Mouse (Mus musculus) brown adipose tissue, adult 24 weeks (tissue): ENCODE measurements at regions not wholly inside any gene's neighbourhood (a gene's known extent, or its start where the extent isn't known, plus 50 kb on each side); places are given as distances from the start of the nearest gene placed in this dataset.

Source experiments
- H3K27ac ChIP-seq: fragments of 200-500 bp; replicated peaks from 2 replicates; pipeline ENCODE4 v1.5.1; 2012; ENCODE audit warnings: low read depth, mild to moderate bottlenecking, low read length
- H3K4me1 ChIP-seq: fragments of 200-500 bp; 2 replicates; pipeline ENCODE4 v1.6.1; 2012; ENCODE audit warnings: low read length, mixed read lengths; ENCODE audit not compliant: control insufficient read depth, insufficient read depth, insufficient read length
- H3K4me3 ChIP-seq: fragments of 200-500 bp; 2 replicates; pipeline ENCODE4 v1.5.1; 2012; ENCODE audit warnings: low read depth, mild to moderate bottlenecking, low read length, moderate library complexity; ENCODE audit not compliant: insufficient read depth

DNA sequence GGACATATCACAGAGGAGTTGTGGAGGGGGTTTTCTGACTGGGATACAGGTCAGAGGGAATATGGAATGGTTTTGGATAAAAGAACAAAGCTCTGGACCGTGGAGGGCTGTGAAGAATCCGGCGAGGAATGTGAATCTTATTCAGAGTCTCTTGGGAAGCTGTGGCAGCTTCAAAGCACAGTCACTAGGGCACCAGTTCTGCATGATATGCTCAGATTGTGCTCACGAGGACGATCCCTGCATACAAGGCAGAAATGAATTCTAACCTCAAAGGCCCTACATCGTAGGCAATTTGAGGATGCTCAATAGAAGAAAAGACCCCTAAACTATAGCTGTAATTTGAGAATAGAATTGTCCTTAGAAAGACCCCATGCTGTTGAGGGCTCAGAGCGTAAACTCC lies 103.8 kb upstream of the Ednra start:
- H3K4me3 ChIP-seq: no peak overlapping the region
- H3K27ac ChIP-seq: no peak overlapping the region
- peaks cover 2% of the 10 kb centered on the region; the same call in 1 of the 2 replicates for H3K4me1 ChIP-seq

DNA sequence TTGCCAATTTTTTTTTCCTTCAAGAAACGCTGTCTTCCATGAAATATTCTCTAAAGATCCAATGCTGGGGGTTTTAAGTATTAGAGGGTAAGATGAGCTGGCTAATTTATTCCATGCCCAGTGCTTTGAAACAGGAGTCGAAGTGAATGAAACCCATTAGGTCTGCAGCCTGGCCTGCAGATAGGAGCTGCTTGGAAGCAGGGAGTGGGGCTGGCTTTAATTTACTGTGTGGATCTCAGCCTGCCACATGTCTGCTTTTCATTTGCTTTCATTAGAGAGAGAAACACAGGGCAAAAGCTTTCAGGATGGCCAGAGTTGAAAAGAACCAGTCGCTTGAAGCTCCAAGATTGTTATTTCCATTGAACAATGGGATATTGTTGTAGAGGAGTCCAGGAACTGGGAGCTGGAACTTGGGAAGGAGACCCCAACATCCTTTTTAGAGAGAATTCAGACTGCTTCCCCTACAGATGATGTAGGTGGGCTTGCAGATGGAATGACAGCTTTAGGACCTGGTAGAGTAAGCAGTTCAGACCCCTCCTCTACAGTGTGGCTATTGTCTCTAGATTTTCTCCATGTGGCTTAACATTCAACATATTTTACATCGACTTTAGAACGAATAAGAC lies 105.0 kb upstream of the Ednra start:
- Histone ChIP-seq H3K27ac (no peak overlapping the region), H3K4me1 (peaks cover 2% of the 10 kb centered on the region; the same call in 1 of the 2 replicates), H3K4me3 (no peak overlapping the region)

DNA sequence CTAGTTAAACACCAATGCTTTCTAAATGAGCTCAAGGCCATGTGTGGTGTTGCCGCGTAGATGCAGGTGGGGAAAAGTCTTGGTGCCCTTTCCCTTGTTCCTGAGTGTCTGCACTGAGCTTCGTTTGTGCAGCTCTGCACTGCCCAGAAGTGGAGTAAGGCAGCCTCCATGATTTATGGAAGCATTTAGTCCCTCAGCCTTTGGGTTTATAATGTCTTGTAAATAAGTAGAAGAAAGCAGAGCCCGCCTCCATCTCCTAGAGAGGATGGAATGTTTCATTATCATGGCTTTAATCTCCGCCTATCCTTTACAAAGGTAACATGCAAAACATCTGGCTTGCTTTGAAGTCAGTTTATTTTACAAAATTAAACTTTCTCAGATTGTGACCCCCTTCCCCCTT lies 105.5 kb upstream of the Ednra start:
- no peak overlapping the region for H3K27ac ChIP-seq
- H3K4me3 ChIP-seq: no peak overlapping the region
- peaks cover 6% of the 10 kb centered on the region for H3K4me1 ChIP-seq

DNA sequence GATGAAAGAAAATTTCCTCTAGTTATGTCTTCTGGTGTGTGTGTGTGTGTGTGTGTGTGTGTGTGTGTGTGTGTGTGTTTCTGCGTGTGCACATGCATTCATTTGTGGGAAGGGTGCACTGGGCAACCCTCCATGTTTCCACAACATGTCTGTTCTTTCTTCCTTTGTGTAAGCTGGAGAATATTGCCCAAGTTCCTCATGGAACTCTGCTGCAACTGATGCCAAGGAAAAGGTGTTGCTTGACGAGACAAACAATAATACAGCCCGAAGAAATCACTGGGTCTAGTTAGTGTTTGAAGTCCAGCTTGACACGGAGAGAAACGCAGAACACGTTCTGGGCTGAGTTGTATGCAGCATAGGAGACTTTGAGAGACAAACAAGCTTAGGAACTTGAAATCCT lies 110.0 kb upstream of the Ednra start:
- Histone ChIP-seq H3K27ac (peak overlapping the region; percentile 13; the same call in 1 of the 2 replicates), H3K4me1 (peaks cover 3% of the 10 kb centered on the region; the same call in 1 of the 2 replicates), H3K4me3 (no peak overlapping the region)

DNA sequence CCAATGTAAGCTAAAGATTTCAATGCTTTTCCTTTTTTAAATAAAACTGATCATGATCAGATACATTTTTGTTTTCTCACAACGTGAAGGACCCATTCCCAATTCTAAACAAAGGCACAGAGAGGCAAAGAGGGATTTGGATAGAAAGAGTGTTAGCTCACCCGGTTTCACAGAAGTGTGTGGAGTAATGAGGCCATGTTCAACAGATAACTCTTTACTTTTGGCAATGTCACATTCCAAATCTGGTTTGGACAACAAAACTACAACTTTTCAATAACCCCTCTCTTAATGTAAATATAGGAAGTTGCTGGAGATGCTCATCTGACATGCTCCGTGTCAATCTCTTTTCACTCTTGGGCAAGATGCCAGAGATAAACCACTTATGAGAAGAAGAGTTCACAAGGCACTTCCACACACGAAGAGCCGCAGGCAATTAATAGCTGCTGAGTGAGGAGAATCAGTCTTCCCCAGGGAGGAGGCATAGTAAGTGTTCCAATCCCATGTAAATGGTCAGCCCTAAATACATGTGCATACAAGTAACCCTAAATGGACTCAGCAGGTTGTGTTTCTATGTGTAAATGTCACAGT lies 112.7 kb upstream of the Ednra start:
- H3K4me1 ChIP-seq: peaks cover 3% of the 10 kb centered on the region; the same call in 1 of the 2 replicates

DNA sequence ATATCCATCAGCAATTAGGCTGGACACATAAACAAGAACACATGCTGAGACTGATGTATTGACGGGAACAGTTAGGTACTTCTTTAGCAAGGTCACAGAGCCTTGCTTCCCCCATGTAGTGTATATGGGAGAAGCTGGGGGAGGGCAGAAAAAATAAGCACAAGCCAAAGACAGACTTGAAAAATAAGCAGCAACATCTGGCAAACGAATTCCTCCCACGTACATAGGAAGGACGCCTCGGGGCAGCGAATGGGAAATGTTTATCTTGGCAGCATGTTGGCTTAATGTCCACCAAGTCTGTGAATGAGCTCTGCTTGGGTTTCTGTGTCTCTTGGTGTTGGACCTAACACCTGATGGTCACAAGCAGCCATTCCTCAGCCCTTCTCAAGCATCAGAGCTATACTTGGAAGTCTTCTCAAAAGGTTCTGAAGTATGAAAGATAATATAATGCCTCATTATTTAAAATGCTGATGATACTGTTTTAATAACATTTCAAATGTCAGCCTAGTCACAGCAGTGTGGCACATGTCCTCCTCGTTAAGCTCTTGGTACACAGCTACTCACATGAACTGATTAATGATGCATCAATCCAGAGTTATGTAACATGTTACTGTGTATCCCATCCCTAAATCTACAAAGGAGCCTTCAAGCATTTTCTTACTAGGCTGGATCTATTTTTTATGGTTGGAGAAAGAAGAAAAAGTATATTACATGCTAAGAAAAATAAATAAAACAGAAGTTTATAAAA lies 118.3 kb upstream of the Ednra start:
- H3K27ac ChIP-seq: no peak overlapping the region
- no peaks in the 10 kb centered on the region for H3K4me1 ChIP-seq
- no peak overlapping the region for H3K4me3 ChIP-seq

More for the DNA sequence above, 112.7 kb upstream of the Ednra start:
- Histone ChIP-seq H3K27ac (no peak overlapping the region), H3K4me3 (no peak overlapping the region)

DNA sequence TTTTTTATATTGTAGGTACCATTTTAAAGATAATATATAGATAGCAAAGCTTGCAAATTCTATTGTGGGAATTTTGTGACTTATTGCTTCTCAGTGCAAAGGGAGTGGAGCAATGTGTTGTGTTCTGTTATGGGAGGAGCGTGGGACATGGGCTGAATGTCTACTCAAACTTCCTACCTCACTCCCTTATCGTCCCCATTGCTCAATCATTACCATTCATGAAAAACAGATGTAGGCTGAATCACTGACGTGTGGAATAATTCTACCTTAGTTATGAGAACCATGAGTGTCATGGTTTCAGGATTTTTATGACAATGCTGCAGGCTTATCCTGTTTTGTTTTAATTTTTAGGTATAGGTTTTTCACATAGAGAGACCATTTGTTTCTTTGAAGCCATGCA lies 119.0 kb upstream of the Ednra start:
- Histone ChIP-seq H3K4me3 (no peak overlapping the region), H3K27ac (no peak overlapping the region), H3K4me1 (no peaks in the 10 kb centered on the region)

DNA sequence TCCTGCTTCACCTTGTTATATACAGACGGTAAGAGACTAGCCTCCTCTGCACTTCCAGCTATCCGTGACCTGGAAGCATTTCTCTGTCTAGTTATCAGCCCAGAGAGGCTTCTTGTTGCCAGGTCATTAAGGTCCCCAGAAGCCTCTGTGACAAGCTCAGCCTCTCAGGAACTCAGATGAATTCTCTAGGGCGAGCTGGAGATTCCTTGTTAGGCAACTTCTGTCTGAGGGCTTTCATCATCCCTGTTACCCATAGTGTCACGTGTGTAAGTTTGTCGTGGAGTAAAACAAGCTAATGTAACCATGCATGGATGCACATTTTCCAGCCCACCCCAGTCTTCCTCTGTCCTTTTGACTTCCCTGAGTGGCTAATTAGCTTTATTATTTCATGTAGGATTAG lies 126.3 kb upstream of the Ednra start:
- Histone ChIP-seq H3K4me1 (no peaks in the 10 kb centered on the region), H3K4me3 (no peak overlapping the region), H3K27ac (no peak overlapping the region)

DNA sequence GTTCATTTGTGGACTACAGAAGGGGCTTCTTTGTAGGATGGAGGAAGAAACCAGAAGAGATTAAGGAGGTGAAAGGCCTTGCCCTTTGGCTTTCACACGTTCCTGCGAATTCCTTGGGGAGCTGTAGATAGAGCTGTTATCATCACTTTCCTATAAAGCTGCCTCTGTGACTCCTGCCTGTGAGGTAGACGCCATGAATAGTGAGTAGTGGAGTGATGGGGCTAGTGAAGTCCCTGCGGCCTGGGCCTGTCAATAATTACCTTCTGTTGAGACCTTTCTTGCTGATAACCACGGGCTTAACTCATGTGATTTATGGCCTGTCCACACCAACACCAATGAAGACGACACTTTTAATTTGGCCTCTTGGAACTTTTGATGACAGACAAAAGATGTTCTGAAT lies 146.0 kb upstream of the Ednra start:
- Histone ChIP-seq H3K27ac (no peak overlapping the region), H3K4me3 (no peak overlapping the region), H3K4me1 (no peaks in the 10 kb centered on the region)

DNA sequence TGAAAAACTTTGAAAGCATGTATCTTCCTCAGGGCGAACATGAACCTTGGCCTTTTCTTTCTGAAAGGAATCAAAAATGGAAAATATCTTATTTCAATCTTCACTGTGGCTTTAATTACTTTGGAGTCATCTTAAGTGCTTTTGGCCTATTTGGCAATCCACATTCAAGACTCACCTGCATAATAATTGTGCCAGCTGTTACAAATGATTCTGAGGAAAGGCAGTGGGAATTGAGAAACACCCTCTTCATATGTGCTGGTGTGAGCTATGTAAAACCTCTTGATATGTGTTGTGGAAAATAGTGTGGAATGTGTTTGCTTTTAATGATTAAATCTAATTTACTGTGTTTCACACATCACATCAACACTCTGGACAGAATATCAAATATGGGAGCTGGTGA lies 148.5 kb upstream of the Ednra start:
- Histone ChIP-seq H3K27ac (no peak overlapping the region), H3K4me3 (no peak overlapping the region), H3K4me1 (no peaks in the 10 kb centered on the region)

DNA sequence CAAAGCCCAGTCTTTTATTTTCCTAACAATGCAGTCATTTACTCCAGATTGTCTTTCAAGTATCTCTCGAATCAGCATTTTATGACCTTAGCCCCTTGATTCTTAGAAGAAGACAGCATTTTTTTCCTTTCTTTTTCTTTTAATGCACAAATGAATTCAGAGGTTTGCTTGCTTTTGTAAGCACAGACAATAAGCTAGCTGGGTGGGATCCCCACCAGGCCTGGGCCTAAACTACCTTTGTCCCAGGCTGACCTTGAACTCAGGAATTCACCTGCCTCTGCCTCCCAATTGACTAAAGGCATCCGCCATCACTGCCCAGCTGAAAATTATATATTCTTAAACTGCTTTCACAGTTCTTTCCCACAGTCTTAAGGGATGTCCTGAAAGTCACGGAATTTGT lies 195.5 kb upstream of the Ednra start:
- H3K4me3 ChIP-seq: no peak overlapping the region
- peaks cover 2% of the 10 kb centered on the region; the same call in 1 of the 2 replicates for H3K4me1 ChIP-seq
- H3K27ac ChIP-seq: no peak overlapping the region

DNA sequence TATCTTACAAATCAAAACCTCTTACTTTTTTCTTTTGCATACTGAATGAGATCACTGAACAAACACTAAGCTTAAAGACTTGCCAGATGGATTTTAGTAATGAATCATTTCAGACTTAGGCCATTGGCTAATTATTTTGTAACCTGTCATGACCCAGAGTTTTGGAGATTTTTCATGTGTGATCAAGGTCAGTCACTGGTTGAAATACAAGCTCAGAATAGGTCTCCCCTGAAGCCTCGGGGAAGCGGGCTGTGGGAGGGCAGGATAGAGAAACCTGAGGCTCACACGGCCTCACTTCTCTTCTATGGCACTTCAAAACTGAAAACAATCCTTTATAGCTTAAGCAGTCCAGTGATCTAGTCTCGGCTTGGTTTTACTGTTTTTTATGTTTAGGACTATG lies 197.6 kb upstream of the Ednra start:
- Histone ChIP-seq H3K4me1 (peaks cover 2% of the 10 kb centered on the region; the same call in 1 of the 2 replicates), H3K27ac (no peak overlapping the region), H3K4me3 (no peak overlapping the region)

DNA sequence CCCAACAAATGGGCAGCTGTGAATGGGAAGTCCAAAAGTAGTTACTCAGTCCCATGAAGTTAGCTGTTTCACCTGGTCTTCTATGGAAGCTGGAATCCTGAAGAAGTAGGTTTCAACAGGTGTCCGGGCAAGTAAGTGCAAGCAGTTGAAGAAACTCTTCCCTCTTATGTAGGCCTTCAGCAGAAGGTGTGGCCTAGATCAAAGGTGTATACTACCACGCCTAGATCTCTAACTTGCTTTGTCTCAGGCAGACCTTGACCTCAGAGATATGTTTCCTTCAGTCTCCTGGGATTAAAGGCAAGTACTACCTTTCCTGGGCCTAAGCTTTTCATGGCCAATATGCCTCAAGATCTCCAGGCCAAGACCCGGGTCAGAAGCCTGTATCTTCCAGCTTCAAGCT lies 223.4 kb upstream of the Ednra start:
- H3K4me1 ChIP-seq: no peaks in the 10 kb centered on the region
- no peak overlapping the region for H3K27ac ChIP-seq
- H3K4me3 ChIP-seq: no peak overlapping the region

DNA sequence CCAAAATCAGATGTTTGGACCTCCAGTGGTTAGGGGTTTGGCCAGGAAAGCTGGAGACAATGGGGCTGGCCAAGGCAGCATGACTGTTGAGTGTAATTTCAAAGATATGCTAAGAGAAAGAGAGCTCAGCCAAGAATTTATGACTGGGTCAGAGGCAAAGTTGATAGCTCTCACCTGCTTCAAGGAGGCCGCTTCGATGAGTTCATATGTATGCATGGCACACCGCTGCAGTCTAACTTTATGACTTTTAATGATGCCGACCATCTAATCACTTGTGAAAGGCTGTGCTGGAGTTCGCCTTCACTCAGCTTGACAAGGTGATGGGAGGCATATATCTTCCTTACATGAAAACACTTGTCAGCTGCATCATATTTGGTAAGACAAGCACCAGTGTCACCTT lies 225.4 kb upstream of the Ednra start:
- no peaks in the 10 kb centered on the region for H3K4me1 ChIP-seq
- H3K27ac ChIP-seq: no peak overlapping the region
- no peak overlapping the region for H3K4me3 ChIP-seq

DNA sequence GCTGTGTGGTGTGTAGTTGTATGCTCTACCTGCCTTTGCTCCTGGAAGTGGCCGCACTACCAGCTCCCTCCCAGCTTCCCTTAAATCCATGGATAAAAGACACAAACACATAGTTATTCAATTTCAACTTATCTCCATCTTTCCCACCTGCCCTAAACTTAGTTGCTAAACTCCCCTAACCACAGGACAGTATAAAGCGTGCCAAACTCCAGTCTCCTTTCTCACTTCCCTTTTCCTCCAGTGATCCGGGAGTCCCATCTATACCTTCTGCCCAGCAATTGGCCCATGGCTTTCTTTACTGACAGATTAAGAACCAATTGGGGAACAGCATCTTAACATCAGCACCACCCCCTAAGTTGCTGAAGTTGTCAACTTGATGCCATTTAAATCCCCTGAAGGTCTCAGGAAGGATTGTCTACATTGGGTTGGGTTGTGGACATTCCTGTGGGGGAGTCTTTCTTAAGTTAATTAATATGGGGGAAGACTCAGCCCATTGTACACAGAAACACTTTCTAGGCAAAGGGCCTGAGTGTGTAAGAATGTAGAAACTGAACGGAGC lies 234.6 kb upstream of the Ednra start:
- Histone ChIP-seq H3K4me3 (no peak overlapping the region), H3K4me1 (no peaks in the 10 kb centered on the region), H3K27ac (no peak overlapping the region)
